Mouse (Mus musculus) forelimb bud, embryonic 11.5 days (tissue): ENCODE measurements around the gene Tacc2.
"Not testable (repeated sequence)": the region's sequence is repeated elsewhere in the genome, so short reads cannot be mapped to it uniquely, and the experiment has no call there.

Source experiments
- DNase-seq: peaks from one replicate; pipeline ENCODE4 v3.0.0-alpha.2; 2012; ENCODE audit warnings: low read depth, low spot score

The Tacc2 gene

GRCm38 (mm10) chr7:130572821-130573220 is 4.4 kb upstream of the Tacc2 start, which contains the start of gene Nsmce4a:
Nsmce4a (minus strand) TSS chr7:130573118.
- no peak for DNase-seq

DNA sequence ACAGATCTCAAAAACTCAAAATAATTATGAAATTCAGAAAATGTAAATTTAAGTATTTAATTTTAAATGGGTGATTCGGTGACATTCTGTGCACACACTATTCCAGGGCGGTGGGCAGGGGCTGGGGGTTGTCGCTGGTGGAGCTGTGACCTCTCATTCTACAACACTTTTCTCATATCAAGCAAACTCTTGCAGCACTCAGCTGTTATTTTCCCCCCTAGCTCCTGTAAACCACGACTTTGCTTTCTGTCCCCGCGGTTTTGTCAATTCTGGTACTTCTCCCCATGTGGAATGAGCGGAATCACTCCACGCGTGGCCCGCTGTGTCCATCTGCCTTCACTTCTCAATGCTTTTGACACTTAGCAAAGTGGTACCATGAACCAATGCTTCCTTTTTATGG is 3.5 kb upstream of the Tacc2 start:
- DNase-seq, result no peak

- DNase-seq, result no peak
Measured at GRCm38 (mm10) chr7:130574211-130574991, 2.8 kb upstream of the Tacc2 start.

GRCm38 (mm10) chr7:130576981-130577380 is 257 bp upstream of the Tacc2 start:
- peak; percentile 29 for DNase-seq

DNA sequence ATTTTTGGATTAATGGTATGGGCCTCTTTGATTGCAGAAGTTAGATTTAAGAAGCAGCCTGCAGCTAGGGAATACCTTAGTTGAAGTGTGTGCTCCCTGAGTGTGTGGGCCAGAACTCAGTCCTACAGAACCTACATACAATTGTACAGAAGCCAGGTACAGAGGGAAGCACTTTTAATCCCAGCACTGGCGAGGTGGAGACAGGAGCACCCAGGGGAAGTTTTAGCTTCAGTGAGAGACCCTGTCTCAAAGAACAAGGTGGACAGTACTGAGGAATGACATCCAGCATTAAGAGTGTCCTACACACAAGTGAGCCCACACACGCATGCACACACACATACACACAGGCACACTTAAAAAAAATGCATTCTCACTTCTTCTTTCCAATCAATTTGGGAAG is 828 bp downstream of the Tacc2 start:
- DNase-seq, result no peak

GRCm38 (mm10) chr7:130578607-130579006 is 1.4 kb downstream of the Tacc2 start:
- no peak for DNase-seq

GRCm38 (mm10) chr7:130586521-130587072 is 9.4 kb downstream of the Tacc2 start:
- DNase-seq, result no peak

DNA sequence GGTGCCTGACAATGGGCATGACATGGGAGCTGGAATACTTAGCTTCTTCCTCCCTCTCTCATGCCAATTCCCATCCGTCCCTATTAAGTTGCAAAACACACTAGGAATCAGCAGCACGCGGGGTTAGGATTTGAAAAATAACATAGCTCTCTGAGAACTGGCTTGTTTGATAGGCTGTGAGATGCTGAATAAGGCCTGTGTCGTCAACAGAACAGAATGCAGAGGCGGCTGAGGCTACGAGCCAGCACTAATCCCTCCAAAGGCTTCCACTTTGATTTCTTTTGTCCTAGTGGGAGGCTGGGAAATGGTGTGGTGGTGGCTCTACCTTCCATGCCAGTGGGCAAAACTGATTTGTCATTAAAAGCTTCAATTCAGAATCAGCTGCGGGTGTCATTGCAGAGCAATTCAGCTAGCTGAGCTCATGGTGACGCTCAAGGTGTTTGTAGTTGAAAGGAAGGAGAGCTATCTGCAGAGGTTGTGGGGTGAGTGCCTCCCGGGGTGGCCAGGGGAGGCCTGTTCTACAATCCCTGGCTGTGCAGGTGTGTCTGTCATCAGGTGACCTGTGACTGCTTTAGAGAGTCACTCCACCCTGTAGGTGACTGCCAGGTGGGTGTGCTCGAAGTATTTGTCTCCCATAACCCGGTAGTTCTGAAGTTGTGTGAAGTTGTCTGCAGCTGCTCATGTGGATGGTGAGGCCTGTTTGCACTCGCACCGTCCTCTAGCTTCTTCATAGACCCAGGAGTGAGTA is 13.0 kb downstream of the Tacc2 start:
- no peak for DNase-seq

DNA sequence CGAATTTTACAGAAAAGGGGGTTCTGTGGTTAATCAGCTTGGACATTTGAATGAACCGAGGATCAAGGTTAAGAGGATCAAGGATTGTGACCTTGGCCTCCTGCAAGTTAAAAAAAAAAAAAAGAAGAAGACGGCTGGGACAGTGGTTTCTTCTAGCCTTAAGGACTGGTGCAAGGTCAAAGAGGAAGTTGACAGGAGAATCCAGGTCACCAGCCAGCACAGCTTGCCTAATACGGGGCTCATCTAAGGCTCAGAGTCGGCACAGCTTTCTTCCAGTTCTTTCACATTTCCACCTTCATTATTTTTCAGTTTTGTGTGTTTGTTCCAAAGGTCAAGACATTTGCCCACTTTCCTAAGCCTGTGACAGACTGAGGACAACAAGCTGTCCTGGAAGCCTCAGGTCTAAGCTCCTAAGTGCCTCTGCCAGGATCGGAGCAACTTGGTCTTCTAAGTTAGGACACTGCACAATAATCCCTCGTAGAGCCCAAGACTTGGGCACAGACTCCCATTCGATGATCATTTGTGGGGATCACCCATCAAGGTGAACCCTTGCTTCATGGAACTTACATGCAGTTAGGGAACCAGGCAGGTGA is 13.7 kb downstream of the Tacc2 start:
- DNase-seq, result no peak

GRCm38 (mm10) chr7:130592975-130593374 is 15.7 kb downstream of the Tacc2 start:
- not testable (repeated sequence) for DNase-seq

GRCm38 (mm10) chr7:130593375-130594239 is 16.4 kb downstream of the Tacc2 start:
- DNase-seq, result not testable (repeated sequence)

GRCm38 (mm10) chr7:130596079-130596855 is 19.0 kb downstream of the Tacc2 start:
- not testable (repeated sequence) for DNase-seq

GRCm38 (mm10) chr7:130597546-130597945 is 20.3 kb downstream of the Tacc2 start:
- DNase-seq, result no peak

- DNase-seq, result no peak
Measured at GRCm38 (mm10) chr7:130600074-130600473, 22.8 kb downstream of the Tacc2 start.

- DNase-seq, result no peak
Measured at GRCm38 (mm10) chr7:130600546-130600945, 23.3 kb downstream of the Tacc2 start.

- DNase-seq, result no peak
Measured at GRCm38 (mm10) chr7:130602804-130603203, 25.6 kb downstream of the Tacc2 start.

- no peak for DNase-seq
Measured at GRCm38 (mm10) chr7:130603556-130603955, 26.3 kb downstream of the Tacc2 start.

DNA sequence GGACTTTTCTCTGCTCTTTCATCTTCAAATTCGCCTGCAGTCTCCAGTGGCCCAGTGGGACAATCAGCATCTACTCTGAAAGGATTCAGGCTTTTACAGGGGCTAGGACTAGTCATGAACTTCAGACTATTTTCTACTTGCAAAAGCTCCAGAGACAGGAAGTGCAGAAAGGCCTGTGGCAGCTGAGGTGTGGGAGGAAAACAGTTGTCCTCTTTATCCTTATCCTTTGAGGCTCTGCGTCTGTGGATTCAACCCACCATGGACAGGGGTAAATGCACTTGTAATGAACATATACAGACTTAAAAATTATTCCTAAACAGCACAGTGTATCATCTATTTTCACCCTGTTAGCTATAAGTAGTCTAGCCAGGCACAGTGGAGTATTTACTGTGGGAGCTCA is 27.2 kb downstream of the Tacc2 start:
- no peak for DNase-seq

GRCm38 (mm10) chr7:130605111-130605510 is 27.9 kb downstream of the Tacc2 start:
- peak; percentile 16 for DNase-seq

DNA sequence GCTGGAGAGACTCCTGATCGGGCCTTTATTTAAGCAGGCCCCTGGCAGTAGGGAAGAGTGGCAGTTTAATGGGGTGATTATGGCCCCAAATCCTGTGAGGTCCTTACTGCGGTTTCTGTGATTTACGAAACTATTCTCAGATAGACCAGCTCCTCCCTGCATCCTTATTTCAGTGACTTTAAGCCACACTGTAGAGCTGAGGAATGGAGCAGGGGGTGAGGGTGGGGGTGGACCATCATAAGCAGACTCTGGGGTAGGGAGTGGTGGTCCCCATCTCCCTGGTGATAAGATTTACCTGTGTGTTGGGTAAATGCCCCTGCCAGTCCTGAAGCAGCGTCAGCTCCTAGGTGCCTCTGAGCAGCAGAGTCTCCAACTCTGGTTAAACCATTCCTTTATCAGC is 29.7 kb downstream of the Tacc2 start:
- DNase-seq, result peak; percentile 32
